Mouse (Mus musculus) hindbrain, embryonic 16.5 days (tissue): ENCODE measurements around the gene Serpinb6a. TPM values are rescaled to one million over a fixed set of nuclear protein-coding genes. Genes with fewer than 3 reads are reported as not detected.
A peak's percentile ranks its signal among the peaks of the same experiment; 100 is the strongest.

ENCODE experiments used
- ATAC-seq: fragments of 200-750 bp; cut with Nextera tagmentation; 2 replicates; pipeline ENCODE4 v1.8.0; 2017; ENCODE audit warnings: moderate TSS enrichment, moderate library complexity
- H3K27ac ChIP-seq: fragments of 300-500 bp; sonication (generic); 2 replicates; pipeline ENCODE4 v1.5.1; 2014; ENCODE audit warnings: low read depth, mild to moderate bottlenecking, control low read depth, low read length, moderate library complexity
- H3K27me3 ChIP-seq: fragments of 300-500 bp; sonication (generic); replicated peaks from 2 replicates; pipeline ENCODE4 v1.6.1; 2014; ENCODE audit warnings: low read length; ENCODE audit not compliant: control insufficient read depth, insufficient read depth
- H3K36me3 ChIP-seq: fragments of 300-500 bp; sonication (generic); 2 replicates; pipeline ENCODE4 v1.6.1; 2014; ENCODE audit warnings: mild to moderate bottlenecking, low read length, moderate library complexity, mixed read lengths; ENCODE audit not compliant: control insufficient read depth, insufficient read depth
- H3K4me1 ChIP-seq: fragments of 300-500 bp; sonication (generic); 2 replicates; pipeline ENCODE4 v1.6.1; 2014; ENCODE audit warnings: low read depth, low read length; ENCODE audit not compliant: control insufficient read depth, insufficient read depth
- H3K4me2 ChIP-seq: fragments of 300-500 bp; sonication (generic); 2 replicates; pipeline ENCODE4 v1.6.1; 2014; ENCODE audit warnings: mild to moderate bottlenecking, low read length, control low read depth, moderate library complexity
- H3K4me3 ChIP-seq: fragments of 300-500 bp; sonication (generic); 2 replicates; pipeline ENCODE4 v1.5.1; 2014; ENCODE audit warnings: mild to moderate bottlenecking, low read length, control low read depth, moderate library complexity
- H3K9ac ChIP-seq: fragments of 300-500 bp; sonication (generic); 2 replicates; pipeline ENCODE4 v1.6.1; 2014; ENCODE audit warnings: low read depth, mild to moderate bottlenecking, control low read depth, low read length, moderate library complexity
- H3K9me3 ChIP-seq: fragments of 300-500 bp; sonication (generic); 2 replicates; pipeline ENCODE4 v1.6.1; 2014; ENCODE audit warnings: mild to moderate bottlenecking, low read length, moderate library complexity; ENCODE audit not compliant: control insufficient read depth
- WGBS: fragments of 180-500 bp; shearing (Covaris S2); extraction: QIAGEN DNeasy Blood & Tissue Kit; methylation state at CpG from one replicate; pipeline ENCODE4 v1.1.7; 2014; 5-methylcytosine and 5-hydroxymethylcytosine counted together
- polyA plus RNA-seq: library from polyadenylated mRNA; unstranded; fragments of >200 nt; fragmentation: Nextera tagmentation; extraction: Ambion mirVana; gene quantifications from 2 replicates; pipeline ENCODE4 v1.2.1, GENCODE M21; 2015

Gene Serpinb6a
- polyA plus RNA-seq, 1 experiment from 2014 or later = 42.2 TPM

GRCm38 (mm10) chr13:33935465-33936181 lies 67.0 kb downstream of the Serpinb6a start:
- Histone ChIP-seq H3K4me2 (peak overlapping the region; percentile 93), H3K4me1 (peaks cover 7% of the 10 kb centered on the region), H3K36me3 (no peaks in the 10 kb centered on the region), H3K27me3 (no peaks in the 10 kb centered on the region), H3K9ac (peak overlapping the region; percentile 92), H3K27ac (peak overlapping the region; percentile 48; the same call in 1 of the 2 replicates), H3K4me3 (peak overlapping the region; percentile 67), H3K9me3 (no peaks in the 10 kb centered on the region)
- WGBS = 1% methylated on average over 44 of the region's 44 CpGs
- peak; percentile 92 for ATAC-seq

- H3K27me3 ChIP-seq = no peaks in the 10 kb centered on the region
- no peak overlapping the region for H3K9ac ChIP-seq
- no peaks in the 10 kb centered on the region for H3K9me3 ChIP-seq
- WGBS = 77% methylated on average over 6 of the region's 6 CpGs
- H3K36me3 ChIP-seq = peaks cover 2% of the 10 kb centered on the region; the same call in 1 of the 2 replicates
- no peak for ATAC-seq
- no peak overlapping the region for H3K4me3 ChIP-seq
- H3K27ac ChIP-seq = no peak overlapping the region
- peak overlapping the region; percentile 93 for H3K4me2 ChIP-seq
- peaks cover 7% of the 10 kb centered on the region for H3K4me1 ChIP-seq
Measured at GRCm38 (mm10) chr13:33934743-33935142, 67.9 kb downstream of the Serpinb6a start.

- WGBS = 87% methylated on average over 3 of the region's 3 CpGs
- no peak for ATAC-seq
- Histone ChIP-seq H3K27ac (no peak overlapping the region), H3K36me3 (peaks cover 2% of the 10 kb centered on the region; the same call in 1 of the 2 replicates), H3K4me1 (peaks cover 2% of the 10 kb centered on the region), H3K4me2 (no peak overlapping the region), H3K9ac (no peak overlapping the region), H3K27me3 (no peaks in the 10 kb centered on the region), H3K4me3 (no peak overlapping the region), H3K9me3 (no peaks in the 10 kb centered on the region)
Measured at GRCm38 (mm10) chr13:33930912-33931311, 71.7 kb downstream of the Serpinb6a start.

GRCm38 (mm10) chr13:33930281-33930680 lies 72.3 kb downstream of the Serpinb6a start:
- WGBS = 80% methylated on average over 2 of the region's 2 CpGs
- ATAC-seq = no peak

GRCm38 (mm10) chr13:33921699-33922098 lies 80.9 kb downstream of the Serpinb6a start:
- WGBS = 85% methylated on average over 5 of the region's 5 CpGs
- Histone ChIP-seq H3K4me3 (no peak overlapping the region), H3K9ac (no peak overlapping the region), H3K27me3 (no peaks in the 10 kb centered on the region), H3K9me3 (no peaks in the 10 kb centered on the region), H3K36me3 (peaks cover 19% of the 10 kb centered on the region), H3K4me1 (no peaks in the 10 kb centered on the region), H3K4me2 (no peak overlapping the region), H3K27ac (no peak overlapping the region)
- no peak for ATAC-seq

More at GRCm38 (mm10) chr13:33930281-33930680, 72.3 kb downstream of the Serpinb6a start:
- no peak overlapping the region for H3K4me2 ChIP-seq
- peaks cover 1% of the 10 kb centered on the region; the same call in 1 of the 2 replicates for H3K4me1 ChIP-seq
- peaks cover 2% of the 10 kb centered on the region; the same call in 1 of the 2 replicates for H3K36me3 ChIP-seq
- H3K9me3 ChIP-seq = no peaks in the 10 kb centered on the region
- no peak overlapping the region for H3K4me3 ChIP-seq
- no peak overlapping the region for H3K27ac ChIP-seq
- no peak overlapping the region for H3K9ac ChIP-seq
- no peaks in the 10 kb centered on the region for H3K27me3 ChIP-seq

- peaks cover 19% of the 10 kb centered on the region for H3K36me3 ChIP-seq
- H3K9me3 ChIP-seq = no peaks in the 10 kb centered on the region
- H3K27me3 ChIP-seq = no peaks in the 10 kb centered on the region
- 91% methylated on average over 6 of the region's 6 CpGs for WGBS
- no peak overlapping the region for H3K4me3 ChIP-seq
- no peak overlapping the region for H3K9ac ChIP-seq
- no peak for ATAC-seq
- H3K4me1 ChIP-seq = no peaks in the 10 kb centered on the region
- H3K27ac ChIP-seq = no peak overlapping the region
- H3K4me2 ChIP-seq = no peak overlapping the region
Measured at GRCm38 (mm10) chr13:33921041-33921440, 81.6 kb downstream of the Serpinb6a start.

GRCm38 (mm10) chr13:33906821-33907220 lies 95.8 kb downstream of the Serpinb6a start:
- no peak overlapping the region for H3K4me3 ChIP-seq
- H3K9me3 ChIP-seq = no peaks in the 10 kb centered on the region
- no peak overlapping the region for H3K4me2 ChIP-seq
- ATAC-seq = no peak
- no peaks in the 10 kb centered on the region for H3K27me3 ChIP-seq
- no peak overlapping the region for H3K9ac ChIP-seq
- H3K27ac ChIP-seq = no peak overlapping the region
- WGBS = 81% methylated on average over 3 of the region's 3 CpGs
- no peaks in the 10 kb centered on the region for H3K36me3 ChIP-seq
- no peaks in the 10 kb centered on the region for H3K4me1 ChIP-seq

GRCm38 (mm10) chr13:33905176-33905954 lies 97.2 kb downstream of the Serpinb6a start, which contains the start of gene Serpinb6c:
Serpinb6c (minus strand) TSS chr13:33905708.
- Histone ChIP-seq H3K9me3 (no peaks in the 10 kb centered on the region), H3K36me3 (no peaks in the 10 kb centered on the region), H3K9ac (no peak within 1 kb of the TSS), H3K27ac (no peak within 1 kb of the TSS), H3K27me3 (no peaks in the 10 kb centered on the region), H3K4me3 (no peak within 1 kb of the TSS), H3K4me1 (no peaks in the 10 kb centered on the region), H3K4me2 (no peak within 1 kb of the TSS)
- 81% methylated on average over 18 of the region's 18 CpGs for WGBS
- no peak for ATAC-seq

- no peaks in the 10 kb centered on the region for H3K27me3 ChIP-seq
- H3K4me2 ChIP-seq = no peak overlapping the region
- no peak overlapping the region for H3K27ac ChIP-seq
- H3K9ac ChIP-seq = no peak overlapping the region
- no peaks in the 10 kb centered on the region for H3K9me3 ChIP-seq
- ATAC-seq = no peak
- no peaks in the 10 kb centered on the region for H3K36me3 ChIP-seq
- WGBS = 83% methylated on average over 2 of the region's 2 CpGs
- H3K4me1 ChIP-seq = no peaks in the 10 kb centered on the region
- H3K4me3 ChIP-seq = no peak overlapping the region
Measured at GRCm38 (mm10) chr13:33903290-33903689, 99.3 kb downstream of the Serpinb6a start.
